Mouse (Mus musculus) cerebellum, postnatal 4 days (tissue): ENCODE results near the gene Nr0b2.

Experiments
- DNase-seq, 2 experiments: peaks; one replicate each; pipeline ENCODE4 v3.0.0; 2022; ENCODE audit warnings: low spot score in 2 of 2, mixed read lengths in 1 of 2

The Nr0b2 gene

DNA sequence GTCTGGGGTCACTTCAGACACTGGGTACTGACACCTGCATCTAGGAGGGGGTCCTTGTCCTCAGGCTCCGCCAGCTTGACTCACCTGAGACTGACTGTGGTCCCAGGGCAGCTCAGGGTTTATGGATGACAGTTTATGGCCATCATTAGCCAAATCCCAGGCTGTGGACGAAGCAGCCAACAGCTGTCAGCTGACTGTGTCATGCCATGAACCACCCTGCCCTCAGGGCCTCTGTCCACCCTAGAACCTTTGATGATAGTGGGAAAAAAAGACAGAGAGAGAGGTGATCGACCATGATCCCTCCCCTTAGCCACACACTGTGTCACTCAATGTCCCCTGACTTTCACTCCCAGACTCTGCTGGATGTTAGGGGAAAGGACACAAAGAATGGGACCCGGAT is 8.4 kb downstream of the Nr0b2 start:
- DNase-seq = no peak

DNA sequence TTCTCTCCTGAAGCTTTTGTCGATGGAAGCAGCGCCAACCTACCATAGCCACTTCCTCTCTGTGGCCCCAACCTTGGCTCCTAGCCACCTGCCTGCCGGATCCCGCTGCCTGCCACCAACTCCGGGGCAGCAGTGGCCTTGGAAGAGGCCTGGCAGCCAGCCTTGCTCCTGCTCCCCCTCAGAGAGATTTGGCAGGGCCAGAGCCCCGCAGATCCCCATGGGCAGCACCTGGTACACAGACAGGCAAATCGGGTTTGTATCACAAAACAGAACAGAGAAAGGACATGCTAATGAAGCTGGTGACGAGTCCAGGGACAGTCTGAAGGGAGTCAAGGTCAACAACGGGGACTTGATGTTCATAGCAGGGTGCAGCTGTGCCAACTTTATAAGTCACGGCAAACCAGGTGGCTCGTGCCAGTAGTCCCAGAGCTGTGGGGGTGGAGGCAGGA is 10.0 kb downstream of the Nr0b2 start:
- DNase-seq = peak; percentile 35 to 63

DNA sequence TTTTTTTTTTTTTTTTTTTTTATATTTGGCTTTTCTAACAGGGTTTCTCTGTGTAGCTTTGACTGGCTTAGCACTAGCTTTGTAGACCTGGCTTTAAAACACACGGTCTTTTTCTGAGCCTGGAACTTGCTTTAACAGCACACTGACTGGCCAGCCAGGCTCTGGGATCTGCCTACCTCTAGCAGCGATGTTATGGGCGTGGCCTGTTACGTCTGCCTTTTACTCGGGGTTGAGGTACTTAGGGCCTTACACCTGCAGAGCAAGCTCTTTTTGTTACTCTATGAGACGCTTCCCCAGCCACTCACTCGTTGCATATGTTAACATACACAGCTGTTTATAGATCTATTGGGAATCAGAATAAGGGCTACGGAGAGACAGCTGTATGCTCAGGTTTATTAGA is 14.1 kb downstream of the Nr0b2 start:
- no peak for DNase-seq

DNA sequence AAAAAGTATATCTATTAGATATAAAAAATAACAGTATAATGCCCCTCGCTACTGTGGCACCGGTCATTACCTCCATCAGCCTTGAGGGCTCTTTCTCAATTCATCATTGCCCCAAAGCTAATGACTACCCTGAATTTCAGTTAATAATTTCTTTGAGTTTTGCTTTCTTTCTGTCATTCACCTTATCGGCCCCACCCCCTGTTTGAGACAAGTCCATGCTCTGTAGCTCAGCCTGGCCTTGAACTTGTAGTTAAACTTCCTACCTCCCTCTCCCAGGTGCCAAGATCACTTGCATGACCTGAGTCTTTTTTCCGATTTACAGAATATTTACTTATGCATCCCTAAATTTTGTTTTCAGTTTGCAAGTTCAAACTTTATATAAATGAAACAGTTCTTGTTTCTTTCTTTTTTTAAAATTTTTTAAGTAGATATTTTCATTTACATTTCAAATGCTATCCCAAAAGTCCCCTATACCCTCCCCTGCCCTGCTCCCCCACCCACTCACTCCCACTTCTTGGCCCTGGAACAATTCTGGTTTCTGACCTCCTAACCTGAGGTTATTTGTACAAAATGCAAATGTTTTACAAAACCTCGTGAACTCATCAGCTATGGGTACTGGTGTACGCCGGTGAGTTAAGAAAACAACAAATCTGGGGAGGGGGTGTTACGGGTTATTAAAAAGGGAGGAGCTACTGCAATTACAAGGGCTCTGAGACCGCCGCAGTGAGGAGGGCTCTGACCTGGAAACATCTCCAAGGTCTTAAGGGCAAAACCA is 16.3 kb downstream of the Nr0b2 start:
- DNase-seq = no peak

DNA sequence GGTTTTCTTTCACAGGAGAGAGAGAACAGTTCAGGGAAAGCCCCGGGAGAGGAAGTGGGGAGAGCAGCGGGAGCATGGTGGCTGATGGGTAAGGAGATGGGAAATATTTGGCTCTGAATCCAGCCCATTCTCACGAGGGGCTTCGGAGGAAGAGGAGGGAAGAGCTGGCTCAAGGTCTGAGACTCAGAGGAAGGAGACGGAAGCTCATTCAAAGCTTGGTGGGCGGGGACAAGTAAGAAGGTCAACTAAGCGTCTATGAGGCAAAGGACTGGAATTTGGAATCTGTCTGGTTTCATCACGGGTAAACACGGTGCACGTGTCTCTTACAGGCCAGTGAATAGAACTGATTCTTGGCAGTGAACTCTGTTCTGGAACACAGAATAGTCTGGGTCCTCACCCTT is 16.9 kb downstream of the Nr0b2 start:
- no peak for DNase-seq

DNA sequence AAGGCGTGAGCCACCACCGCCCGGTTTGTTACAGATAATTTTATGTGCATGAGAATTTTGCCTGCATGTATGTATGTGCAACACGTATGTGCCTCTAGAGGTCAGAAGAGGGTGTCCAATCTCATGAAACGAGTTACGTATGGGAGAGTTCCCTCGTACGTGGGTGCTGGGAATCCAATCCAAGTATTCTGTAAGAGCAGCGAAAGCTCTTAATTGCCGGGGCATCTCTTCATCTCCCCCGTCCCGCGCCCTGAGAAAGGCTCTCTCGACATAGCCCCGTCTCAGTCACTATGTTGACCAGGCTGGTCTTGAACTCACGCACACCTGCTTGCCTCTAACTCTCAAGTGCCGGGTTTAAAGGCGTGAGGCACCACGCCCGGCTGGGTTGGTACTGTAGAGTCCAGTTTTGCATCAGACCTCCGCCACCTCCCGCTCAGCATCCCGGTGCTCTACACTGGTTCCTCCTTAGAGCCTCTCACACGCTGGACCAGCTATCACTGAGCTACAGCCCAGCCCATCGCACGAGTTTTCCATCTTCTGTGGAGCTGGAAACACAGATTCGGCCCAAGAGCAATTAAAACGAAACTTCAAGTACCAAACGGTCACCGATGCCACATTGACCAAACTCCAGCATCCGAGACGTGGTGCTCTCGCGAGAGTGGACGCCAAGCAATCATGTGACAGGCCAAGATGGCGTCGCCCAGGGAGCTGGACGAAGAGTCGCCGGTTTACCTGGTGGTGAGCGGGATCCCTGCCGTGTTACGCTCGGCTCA is 21.1 kb downstream of the Nr0b2 start, which contains the start of gene Gpatch3:
Gene Gpatch3 (plus strand): TSS at position 676 of the 773 bp plus-strand sequence.
- DNase-seq = peak; percentile 78 to 88

DNA sequence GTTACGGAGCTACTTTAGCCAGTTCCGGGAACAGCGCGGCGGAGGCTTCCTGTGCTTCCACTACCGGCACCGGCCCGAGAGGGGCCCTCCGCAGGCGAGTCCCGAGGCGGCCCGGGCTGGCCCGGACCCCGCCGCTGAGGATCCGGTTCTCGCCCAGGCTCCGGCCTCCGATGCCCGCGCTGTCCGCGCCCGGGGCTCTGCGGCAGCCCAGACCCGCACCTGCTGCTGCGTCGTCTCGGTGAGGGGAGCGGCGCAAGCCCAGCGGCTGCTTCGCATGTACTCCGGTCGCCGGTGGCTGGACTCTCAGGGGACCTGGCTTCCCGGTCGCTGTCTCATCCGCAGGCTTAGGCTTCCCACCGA is 21.6 kb downstream of the Nr0b2 start:
- no peak for DNase-seq

DNA sequence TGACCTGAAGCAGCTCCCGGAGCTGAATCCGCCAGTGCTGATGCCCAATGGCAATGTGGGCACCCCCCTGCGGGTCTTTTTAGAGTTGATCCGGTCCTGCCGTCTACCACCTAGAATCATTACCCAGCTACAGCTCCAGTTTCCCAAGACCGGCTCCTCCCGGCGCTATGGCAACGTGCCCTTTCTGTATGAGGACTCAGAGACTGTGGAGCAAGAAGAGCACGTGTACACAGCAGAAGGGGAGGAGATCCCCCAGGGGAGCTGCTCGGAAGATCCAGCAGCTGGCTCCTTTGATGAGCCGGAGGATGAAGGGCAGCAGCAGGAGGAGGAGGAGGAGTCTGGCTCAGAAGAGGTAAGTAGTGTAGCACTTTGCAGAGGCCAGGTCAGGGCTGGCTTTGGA is 24.8 kb downstream of the Nr0b2 start:
- DNase-seq = no peak

DNA sequence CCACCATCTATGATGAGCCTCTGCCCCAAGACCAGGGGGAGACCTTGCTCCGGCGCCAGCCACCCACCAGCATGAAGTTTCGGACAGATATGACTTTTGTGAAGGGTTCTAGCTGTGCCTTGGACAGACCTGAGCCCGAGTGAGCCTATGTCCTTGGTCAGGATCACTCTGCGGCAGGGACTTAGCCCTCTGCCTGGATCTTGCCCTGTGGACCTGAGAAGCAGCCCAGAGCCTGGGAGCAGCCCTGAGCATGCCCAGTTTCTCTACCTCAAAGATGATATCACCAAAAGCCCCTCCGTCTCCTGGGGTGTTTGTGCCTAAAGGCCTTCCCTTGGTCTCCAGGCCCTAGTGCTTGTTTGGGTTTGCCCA is 30.5 kb downstream of the Nr0b2 start:
- DNase-seq = no peak

DNA sequence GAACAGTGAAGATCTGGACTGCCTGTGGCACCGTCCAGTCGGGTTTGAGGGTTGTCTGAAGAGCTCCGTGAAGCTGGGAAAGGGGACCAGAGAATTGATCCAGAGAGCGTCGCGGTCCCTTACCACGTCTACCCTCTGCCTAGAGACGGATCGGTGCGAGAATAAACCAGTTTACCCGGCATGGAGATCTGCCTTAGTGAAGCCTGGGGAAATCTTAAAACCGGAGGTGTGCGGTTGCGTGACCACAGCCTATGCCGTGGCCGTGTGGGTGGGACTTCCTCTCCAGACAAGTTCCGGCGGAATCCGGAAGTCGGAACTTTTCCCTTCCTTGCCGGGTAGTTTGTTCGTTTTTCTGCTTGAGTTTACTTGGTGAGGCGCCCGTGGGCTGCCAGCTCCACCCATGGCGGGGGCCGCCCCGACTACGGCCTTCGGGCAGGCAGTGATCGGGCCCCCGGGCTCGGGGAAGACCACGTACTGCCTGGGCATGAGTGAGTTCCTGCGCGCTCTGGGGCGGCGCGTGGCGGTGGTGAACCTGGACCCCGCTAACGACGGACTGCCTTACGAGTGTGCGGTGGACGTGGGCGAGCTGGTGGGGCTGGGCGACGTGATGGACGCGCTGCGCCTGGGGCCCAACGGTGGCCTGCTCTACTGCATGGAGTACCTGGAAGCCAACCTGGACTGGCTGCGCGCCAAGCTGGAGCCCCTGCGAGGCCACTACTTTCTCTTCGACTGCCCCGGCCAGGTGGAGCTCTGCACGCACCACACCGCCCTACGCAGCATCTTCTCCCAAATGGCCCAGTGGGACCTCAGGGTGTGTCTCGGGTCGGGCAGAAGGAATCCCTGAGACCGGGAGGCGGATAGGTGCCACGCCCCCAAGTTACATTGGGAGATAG is 31.1 kb downstream of the Nr0b2 start, which contains the start of gene Gpn2:
Gene Gpn2 (plus strand): TSS at position 304 of the 893 bp plus-strand sequence.
- DNase-seq = peak in 1 of 2 experiments; percentile 66

DNA sequence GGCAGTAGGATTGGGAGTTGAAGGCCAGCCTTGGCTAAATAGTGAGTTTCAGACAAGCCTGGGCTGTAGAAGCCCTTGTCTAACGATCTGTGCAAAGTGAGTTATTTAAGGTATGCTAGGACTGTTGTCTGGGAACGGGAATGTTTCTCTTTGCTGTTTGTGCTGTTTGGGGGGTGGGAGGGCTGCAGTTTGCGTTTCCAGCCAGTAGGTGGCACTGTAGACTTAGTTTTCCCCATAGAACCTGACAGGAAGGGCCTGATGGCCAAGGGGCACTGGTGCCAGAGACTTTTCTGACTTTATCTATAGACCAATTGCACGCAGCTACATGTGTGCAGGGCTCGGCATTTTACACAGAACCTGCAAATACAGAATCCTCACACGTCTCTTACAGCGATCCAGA is 39.4 kb downstream of the Nr0b2 start:
- DNase-seq = peak; percentile 51 to 75

DNA sequence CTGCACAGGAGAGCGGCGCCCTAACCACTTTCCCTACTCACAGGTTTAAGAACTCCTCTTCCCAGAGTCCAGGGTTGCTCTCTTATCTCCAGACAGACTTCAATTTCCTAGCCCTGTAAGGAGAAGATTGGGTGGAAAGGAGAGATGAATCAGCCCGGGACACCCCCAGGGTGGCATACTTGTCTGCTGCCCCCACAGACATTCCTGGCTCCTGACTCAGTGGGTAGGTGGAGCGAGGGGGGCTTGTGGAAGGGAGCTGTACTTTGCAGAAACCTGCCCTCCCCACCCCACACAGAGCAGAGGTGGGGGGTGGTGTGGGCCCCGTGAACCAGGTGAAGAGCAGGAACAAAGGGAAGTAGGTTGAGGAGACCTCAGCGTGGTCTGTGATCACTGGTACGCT is 42.4 kb downstream of the Nr0b2 start:
- DNase-seq = no peak

DNA sequence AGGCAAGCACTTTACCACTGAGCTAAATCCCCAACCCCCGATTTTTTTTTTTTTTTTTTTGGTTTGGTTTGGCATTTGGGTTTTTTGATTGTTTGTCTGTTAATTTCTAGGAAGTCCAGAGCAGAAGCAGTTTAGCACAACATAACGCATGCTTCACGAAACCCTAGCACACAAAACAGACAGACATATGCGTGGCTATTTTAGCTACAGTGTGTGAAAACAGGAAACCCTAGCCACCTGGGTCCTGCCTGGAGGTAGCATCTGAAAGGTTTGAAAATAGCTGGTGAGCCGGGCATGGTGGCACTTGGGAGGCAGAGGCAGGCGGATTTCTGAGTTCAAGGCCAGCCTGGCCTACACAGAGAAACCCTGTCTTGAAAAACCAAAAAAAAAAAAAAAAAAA is 42.9 kb downstream of the Nr0b2 start:
- DNase-seq = no peak

DNA sequence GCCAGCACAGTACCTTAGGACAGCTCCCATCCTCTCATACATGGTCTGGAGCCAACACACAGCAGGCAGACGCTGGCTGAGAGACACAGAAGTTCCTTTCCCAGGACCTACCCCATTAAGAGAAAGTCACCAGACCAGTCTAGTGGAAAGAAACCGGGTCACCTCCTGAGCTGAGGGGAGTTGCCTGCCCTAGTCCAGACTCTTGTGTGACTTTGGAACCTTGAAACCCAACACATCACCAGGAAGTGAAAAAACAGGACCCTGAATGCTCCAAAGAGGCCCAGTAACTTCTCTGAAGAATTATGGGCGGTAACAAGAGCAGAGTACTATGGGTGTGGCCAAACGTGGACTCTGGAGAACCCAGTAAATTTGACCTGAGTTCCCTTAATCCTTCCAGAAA is 45.4 kb downstream of the Nr0b2 start:
- no peak for DNase-seq

DNA sequence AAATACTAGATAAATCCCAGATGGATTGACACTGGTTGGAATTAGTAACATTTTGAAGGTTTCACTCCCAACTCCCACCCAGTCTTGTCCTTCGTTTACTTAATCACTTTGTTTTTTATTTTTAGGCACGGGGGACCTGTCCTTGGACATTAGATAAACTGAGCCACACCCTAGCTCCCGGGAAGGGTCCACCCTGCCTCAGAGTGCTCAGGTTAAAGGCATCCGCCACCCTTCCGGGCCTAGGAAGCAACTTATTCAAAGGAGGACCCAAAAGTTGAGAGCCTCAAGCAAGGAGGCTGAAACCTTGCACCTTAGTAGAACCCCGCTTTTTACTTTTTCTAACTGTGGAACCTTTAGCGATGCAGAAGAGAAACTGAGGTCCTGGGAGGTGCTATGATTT is 45.9 kb downstream of the Nr0b2 start:
- DNase-seq = no peak

DNA sequence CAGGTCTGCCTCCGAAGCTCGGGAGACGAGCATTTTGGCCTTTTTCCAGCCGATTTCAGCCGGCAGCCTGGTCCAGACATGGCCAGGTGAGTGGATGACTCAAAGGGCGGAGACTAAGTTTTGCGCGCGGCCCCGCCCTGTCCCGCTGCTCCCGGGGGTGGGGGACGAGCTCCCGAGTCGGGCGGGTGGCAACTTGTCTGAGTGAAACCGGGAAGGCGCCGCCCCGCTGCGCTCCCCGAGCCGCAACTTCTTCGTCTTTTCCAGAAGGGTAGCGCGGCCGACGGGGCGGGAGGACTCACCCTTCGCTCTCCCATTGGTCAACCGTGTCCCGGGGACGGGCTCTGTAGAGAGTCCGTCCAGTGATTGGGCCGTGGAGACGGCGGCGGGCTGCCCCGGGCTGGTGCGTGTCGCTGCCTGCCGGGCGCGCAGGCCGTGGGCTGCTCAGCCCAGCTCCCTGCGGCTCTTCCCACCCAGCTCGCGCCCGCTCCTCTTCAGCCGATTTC is 46.4 kb downstream of the Nr0b2 start:
- peak in 1 of 2 experiments; percentile 61 for DNase-seq

DNA sequence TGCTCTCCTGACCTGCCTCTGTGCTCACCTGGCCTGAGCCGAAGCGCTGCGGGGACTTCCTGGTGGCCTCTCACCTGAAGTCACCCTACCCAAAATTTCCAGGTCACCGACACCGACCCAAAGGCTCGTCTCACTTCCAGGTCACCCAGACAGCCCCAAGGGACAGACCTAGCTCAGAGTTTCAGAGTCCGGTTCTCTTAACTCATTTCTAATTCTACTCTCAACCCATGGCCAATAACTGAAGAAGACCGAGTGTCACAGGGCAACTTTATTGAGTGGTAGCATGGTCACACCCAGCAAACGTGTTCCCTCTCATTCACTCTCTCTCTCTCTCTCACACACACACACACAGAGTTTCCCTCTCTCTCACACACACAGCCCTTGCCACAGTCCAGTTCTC is 47.1 kb downstream of the Nr0b2 start:
- no peak for DNase-seq

DNA sequence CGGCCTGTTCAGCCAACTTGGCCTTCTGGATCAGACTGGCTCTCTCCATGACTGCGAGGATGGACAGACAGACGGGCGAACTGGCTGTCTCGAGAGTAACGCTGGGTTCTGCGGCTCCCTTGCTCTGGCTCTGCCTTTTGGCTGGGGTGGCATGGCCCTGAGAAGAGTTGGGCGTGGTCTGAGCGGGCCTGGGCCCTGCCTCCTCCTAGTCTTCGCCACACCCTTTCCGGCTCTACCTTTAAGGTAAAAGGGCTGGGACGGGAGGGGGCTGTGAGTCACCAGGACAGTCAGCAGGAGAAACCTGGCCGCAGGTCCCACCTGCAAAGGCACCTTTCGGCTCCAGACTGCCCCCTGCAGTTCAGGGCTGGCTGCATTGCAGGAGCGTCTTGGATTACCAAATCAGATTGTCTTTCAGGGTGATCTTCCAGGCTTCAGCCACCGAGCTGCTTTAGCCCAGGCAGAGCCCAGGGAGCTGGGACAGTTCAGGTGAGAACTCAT is 48.6 kb downstream of the Nr0b2 start, which contains the start of gene Sfn:
Gene Sfn (minus strand): TSS at position 448 of the 498 bp plus-strand sequence.
- no peak for DNase-seq

DNA sequence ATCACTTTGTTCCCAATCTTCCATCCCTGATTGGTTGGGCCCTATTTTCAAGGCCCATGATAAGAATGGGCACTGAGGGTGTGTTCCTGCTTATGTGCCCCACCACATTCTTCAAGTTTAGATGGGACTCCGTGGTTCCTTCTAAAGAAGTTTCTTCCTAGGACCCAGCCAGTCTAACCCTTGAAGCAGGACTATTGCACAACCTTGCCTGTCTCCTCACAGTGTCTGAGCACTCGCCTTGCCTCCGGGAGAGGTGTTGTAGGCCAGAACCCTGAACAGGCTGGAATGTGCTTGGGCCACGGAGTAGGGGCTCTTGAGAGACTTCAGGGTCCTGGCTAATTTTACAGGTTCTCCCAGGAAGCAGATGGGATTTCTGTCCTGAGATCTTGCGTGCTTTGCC is 49.9 kb downstream of the Nr0b2 start:
- no peak for DNase-seq

DNA sequence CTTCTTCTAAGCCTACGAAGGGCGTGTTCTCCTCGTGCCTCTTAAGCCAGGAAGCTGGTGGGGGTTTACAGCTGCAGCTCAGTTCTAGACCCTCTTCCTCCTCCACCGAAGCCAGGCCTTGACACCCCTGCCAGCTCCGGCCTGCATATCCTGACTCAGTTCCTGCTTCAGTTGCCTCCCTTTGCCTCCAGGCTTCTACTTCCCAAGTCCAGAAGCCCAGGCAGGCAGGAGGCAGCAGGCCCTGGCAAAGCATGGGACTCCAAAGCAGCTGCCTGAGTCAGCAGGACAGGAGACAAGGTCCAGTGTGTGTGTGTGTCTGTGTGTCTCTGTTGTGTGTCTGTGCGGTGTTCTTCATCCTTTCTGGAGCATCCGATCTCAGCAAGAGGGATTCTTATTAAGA is 51.0 kb downstream of the Nr0b2 start:
- DNase-seq = no peak

DNA sequence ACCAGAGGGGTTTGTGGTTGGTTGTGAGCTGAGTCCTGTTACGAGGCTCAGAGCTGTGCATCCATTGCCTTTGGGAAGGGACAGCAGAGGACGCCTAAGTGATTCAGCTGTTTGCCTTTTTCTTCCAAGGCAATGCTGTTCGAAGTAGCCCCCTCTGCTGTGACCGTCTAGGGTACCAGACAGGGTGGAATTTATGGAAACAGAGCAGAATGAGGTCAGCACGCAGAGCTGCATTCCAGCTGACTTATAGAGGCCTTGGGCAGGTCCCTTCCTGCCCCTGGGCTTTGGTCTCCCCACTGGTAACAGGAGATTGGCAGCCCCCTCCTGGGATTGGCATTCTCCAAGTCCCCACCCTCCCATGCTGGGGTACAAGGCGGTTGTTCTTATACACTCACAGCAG is 51.7 kb downstream of the Nr0b2 start:
- DNase-seq = no peak

DNA sequence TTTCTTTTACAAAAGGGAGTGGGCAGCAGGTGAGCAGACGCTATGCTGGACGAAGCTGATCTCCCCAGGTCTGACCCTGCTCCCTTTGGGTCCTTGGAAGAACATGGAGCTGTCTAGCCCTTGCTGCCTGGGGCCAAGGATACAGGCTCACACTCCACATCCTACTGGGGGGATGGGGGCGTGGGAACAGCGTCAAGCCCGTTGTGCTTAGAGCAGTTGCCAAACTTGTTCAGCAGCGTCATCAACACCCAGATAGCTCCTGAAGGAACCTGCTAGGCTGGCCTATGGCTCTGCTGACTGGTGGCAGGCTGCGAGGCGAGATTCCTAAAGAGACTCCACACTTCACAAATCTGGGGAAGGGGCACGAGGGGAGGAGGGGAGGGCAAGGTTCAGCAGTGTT is 52.2 kb downstream of the Nr0b2 start:
- no peak for DNase-seq
